Mouse (Mus musculus) kidney, postnatal 25 days (tissue): ENCODE data around the gene Osbpl7.

Source experiments
- DNase-seq, 2 experiments: peaks; one replicate each; pipeline ENCODE4 v3.0.0; 2021; ENCODE audit warnings: mixed read lengths in 2 of 2

Osbpl7 gene

DNA sequence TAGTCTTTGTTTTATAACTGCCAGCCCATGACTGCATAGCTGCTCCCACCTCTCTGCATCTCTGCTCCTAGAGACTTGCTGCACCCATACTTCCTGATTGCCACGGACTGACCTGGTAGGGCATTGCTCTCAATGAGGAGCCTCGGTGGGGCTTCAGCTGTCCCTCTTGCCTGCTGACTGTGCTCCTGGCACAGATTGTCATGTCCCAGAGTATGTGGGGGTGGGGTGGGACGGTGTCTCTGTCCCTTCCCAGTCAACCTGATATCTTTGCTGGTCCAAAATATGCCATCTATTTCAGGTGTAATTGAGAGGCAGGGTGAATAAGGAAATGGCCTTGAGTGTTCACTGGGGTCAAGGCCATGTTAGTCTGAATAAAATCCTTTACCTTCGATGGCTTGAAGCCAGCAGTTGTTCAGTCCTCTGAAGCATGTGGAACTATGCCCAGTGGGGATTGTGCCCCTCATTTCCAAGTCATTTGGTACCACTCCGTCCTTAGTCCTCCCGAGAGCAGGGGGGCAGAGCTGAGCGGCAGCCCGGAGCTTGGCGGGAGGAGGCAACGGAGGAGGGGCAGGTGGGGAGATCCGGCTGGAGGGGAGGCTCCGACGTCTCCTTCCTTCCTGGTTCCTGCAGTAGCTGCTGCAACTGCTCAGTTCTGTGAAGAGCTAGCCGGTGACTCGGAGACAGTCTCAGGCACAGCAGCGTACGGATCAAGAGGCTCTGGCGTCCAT lies at the start of gene Osbpl7:
TSS of gene Osbpl7 (plus strand) at position 413 of the 728 bp plus-strand sequence.
- DNase-seq: peak; percentile 78 to 90

DNA sequence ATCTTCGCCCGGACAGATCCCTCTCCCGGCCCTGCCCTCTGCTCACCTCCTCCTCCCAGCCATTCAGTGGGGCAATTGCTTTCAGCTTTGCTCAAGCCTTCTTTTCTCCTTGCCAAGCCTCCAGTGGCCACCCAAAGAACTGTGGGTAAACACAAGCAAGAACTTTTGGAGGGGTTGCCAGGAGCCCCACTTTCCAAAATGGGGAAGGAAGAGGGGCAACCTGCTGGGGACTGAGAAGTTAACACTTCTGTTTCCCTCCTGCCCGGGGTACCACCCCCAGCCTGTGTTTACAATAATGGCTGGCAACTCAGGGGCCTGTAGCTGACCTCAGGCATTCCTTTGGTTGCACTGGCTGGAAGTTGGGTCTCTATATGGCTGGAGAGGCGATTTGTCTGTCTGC lies 47.3 kb upstream of the Osbpl7 start:
- no peak for DNase-seq

DNA sequence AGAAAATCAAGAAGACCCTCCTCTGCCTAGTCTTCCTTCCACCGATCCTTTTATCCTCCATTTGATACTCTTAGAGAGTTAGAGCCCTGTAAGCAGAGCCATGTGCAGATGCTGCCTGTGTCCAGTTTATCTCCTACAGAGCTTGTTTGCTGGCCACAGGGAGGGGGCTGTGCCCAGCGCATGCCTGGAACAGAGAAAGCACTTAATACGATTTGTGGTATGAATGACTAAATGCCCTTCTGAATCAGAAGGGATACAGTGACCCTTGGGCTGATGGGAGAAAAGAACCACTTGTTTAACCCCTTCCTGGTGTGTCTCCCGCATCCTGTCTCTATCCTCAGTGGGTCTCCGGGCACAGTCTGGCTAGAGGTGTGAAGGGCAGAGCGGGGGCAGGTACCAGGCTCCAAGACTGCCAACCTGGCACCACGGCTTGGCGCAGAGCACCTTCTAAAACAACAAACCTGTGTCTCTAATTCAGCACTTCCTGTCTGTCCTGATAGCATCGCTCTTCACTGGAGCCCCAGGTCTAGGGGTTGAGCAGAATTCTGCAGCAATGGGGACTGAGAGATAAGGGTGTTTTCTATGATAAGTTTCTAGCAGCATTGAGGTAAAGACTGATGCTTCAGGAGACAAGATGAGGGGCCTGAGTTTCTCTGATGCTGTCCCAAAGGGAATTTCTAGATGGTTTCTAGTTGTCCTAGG lies 43.2 kb upstream of the Osbpl7 start:
- no peak for DNase-seq

DNA sequence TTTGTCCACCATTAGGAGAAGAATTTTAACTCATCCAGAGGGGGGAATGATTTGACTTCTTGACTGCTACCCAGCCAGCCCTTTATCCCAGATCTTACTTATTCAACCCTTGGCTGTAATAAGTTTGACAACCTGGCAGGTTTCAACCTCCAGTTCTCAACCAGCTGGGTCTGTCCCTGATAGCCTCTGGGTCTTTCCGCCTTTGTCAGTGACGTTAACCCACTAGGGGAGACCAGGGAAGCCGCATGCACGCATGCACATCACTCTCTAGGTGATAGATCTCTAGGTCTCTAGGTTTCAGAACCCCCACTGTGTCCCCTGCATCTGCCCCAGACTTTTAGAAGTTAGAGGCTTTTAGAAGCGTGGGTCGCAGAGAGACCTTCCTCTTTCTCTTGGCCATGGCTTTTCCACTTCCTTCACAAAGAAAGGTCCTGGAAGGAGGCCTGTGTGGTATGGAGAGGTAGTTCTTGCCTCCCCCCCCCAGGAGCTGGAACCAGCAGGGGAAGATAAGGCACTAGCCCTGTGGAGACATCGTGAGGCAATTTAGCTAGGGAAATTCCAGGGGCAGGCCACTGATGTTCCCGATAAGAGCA lies 41.1 kb upstream of the Osbpl7 start:
- DNase-seq: no peak

DNA sequence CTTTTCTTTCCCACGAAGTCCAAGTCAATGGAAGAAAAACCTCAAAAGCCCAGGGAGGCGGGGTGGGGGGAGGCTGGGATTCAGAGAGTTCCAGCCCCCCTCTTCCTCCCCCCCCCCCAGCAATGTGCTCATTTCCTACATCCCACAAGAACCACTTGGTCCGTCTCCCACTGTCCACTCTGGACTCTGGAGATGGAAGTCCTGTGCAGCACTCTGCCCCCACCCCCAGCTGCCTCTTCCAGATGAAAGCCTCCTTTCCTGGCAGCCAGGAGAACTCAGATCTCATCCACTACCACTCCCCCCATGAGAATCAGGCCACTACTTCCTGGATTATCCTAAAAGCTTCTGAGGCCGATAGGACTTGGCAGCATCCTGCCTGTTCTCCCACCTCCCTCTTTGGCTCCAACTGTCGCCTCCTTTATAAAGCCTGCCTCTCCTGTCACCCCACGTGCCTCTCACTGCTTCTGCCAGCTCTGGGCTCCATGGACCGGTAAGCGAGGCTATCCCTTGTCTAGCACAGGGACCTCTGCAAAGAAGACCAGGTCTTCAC lies 37.2 kb upstream of the Osbpl7 start, which contains the start of gene Sp6:
TSS of gene Sp6 (plus strand) at position 274 of the 550 bp plus-strand sequence.
- DNase-seq: no peak

DNA sequence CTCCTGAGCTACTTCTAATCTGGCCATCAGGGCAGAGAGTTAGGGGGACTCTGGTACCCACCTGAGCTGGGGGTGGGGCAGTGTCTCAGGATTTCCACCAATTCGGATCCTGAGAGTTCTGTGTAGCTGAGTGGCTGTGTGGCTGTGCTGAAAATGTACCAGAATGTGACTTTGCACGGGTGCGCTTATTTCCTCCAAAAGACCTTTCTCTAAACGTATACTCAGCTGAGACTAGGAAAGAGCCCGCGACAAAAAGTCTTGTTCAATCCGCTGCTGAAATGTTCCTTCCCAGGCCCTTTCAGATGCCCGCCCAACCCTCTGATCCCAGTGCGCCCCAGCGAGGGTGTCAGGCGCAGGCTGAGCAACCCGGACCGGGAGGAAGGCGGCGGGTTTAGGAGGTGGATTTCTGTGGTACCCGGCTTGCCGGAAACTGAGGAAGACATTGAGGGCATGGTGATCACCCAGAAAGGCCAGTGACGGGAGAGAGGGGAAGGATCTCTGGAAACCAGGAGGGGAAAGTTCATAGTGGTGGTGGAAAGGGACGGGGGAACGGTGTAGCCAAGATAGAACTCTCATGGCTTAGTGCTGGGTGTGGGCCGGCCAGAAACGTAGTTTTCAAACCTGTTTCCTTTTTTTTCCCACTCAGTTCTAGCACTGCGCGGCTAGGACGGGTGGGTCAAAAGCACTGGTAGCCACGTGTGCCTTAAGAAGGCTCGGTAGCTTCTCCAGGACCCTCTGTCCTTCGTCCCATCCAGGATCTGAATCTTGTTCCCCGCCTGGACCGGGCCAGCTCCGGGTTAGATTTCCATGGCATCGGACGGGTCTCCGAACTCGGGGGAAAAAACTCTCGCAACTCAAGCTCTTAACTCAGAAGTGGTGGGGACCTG lies 32.5 kb upstream of the Osbpl7 start:
- DNase-seq: no peak

DNA sequence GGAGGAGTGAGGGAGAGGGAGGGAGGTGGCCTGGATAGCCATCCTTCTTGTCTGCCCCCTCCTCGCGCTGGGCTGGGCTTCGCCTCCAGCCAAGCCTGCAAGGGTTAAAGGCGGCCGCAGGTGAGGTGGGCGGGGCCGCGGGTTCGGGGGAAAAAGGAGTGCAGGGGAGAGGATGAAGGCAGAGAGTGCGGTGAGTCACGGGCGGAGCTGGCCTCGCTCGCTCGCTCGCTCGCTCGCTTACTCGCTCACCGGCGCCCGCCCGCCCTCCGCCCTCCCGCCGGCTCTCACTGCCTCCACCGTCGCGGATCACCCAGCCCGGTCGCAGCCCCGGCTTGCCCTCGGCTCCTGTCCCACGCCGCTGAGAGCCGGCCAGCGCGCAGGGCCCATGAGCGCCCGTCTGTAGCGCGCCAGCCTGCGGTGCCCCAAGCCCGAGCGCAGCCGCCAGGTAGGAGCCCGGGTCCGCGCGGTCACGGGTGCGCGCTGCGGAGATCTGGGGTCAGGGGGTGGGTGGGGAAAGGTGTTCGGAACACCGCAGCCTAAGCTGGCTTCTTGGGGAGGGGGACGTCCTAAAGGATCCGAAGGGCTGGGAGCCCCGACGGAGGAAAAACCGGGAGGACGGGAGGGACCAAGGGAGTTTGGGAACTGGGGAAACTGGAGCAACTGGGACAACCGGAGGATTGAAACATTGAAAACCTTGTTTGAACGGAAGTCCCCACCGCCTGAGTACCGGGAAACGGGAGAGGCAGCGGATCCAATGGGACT lies 31.7 kb upstream of the Osbpl7 start:
- no peak for DNase-seq

DNA sequence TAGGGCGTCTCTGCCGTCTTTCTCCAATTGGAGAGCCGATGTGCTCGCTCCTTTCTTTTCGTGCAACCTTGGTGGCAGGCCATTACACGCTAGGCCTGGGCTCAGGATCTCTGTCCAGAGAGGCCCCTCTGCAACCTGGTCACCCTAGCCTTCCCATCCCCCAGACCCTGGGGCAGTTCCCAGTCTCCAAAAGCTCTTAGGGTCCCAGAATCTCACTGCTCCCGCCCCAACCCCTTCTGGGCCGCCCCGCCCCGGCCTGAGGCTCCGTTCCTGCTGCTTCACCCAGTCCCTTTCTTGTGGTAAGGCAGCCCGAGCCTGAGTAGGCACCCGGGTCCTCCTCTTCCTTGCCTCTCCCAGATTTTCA lies 31.1 kb upstream of the Osbpl7 start:
- no peak for DNase-seq

DNA sequence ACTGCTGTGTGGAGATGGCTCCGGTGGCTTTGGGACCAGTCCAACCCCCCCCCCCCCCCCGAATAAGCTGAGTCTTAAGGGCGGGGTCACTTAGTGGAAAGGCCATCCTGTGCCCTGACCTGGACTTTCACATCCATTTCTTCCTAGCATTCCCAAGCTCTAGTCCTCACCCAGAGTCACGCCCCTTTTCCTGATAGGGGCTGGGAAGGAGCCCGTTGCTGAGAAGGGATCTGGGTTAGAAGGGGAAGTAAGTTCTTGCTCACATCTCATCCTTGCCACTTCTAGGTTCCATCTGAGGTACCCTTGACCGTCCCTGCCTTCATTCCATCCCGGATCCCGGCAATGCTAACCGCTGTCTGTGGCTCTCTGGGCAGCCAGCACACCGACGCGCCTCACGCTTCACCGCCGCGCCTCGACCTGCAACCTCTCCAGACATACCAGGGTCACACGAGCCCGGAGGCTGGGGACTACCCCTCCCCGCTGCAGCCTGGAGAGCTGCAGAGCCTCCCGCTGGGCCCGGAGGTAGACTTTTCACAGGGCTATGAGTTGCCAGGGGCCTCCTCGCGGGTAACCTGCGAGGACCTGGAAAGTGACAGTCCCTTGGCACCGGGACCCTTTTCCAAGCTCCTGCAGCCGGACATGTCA lies 29.2 kb upstream of the Osbpl7 start:
- DNase-seq: no peak

DNA sequence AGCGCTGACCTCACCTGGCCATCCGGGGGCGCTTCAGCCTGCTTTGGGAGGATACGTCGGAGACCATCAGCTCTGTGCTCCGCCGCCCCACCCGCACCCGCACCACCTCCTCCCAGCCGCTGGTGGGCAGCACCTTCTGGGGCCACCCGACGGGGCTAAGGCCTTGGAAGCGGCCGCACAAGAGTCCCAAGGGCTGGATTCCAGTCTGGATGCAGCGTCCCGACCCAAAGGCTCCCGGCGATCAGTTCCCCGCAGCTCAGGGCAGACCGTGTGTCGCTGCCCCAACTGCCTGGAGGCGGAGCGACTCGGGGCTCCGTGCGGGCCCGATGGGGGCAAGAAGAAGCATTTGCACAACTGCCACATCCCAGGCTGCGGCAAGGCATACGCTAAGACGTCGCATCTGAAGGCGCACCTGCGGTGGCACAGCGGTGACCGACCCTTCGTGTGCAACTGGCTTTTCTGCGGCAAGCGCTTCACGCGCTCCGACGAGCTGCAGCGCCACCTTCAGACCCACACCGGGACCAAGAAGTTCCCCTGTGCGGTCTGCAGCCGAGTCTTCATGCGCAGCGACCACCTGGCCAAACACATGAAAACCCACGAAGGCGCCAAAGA lies 28.4 kb upstream of the Osbpl7 start:
- DNase-seq: peak; percentile 80 to 90

DNA sequence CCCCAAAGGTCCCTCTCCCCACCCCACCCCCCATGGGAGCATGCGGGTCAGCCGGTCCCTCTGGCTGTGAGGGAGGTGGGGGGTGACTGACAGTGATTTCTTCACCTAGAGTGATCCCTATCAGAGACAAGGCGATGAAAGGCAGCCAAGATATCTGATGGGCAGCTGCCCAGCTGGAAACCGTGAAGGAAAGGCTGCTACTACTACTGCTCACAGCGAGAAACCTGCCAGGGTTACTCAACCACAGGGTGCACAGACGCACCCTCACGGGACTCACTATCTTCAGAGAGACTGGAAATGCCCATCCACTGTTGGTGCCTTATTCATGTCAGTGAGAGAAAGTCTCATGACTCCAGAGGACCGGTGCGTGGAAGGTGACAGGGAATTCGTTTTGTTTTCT lies 25.5 kb upstream of the Osbpl7 start:
- no peak for DNase-seq

DNA sequence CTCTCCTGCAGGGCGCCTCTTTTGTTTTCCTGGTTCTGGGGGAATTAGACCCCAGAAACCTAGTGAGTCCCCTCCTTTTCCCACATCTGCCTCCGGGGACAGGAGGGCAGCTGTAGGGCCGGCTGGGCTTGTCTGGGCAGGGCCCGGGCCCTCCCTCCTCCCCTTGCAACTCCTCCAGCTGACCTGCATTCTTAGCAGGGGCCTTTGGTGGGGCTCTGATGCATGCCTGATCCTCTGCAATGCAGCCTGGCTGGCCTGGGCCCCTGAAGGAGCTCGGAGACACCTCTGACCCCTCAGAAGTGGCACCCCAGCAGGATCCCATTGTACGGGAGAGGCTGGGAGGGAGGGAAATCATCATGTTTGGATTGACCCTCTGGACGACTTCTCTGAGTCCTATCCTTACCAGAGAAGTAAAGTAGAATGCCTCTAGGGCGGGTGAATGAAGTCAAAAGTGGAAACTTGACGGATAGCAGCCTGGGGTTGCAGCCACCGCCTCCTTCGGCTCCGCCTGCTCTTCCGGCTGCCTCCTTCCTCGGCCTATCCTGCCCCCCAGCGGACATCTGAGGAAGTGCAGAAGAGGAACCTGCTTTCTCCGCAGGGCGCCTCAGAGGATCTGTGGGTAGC lies 24.6 kb upstream of the Osbpl7 start:
- peak; percentile 89 to 91 for DNase-seq

DNA sequence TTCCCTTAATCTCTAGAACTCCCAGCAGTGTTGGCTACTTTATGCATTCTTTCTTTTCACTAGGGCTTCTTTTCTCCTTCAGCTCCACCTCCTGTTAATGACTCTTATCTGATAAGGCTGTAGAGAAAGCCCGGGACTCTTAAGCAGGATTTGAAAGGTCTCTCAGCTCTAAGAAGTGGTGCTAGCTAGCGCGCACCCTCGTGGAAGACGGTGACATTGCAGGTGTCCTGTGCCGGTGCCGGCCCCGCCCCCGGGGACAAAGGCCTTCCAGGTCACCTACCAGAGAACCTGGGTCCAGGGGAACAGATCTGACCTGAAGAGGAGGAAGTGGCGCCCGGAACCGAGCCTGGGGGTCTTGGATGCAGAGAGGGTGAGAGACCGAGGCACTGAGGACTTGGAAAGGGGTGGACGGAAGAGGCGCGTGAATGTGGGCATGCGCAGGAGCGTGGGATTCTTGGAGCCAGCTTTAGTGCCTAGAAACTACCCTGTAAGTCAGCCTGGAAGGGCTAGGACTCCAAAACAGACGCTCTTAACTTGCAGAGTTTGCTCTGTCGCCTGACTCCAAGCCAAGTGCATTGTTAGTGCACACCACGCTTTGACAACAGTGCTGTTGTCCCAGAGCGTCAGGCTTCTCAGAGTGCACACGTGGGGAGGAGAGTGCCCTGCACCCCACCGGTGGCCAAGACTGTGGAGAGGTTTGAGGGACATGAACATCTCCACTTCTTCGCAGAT lies 20.6 kb upstream of the Osbpl7 start, which contains the start of gene Scrn2:
TSS of gene Scrn2 (plus strand) at position 253 of the 732 bp plus-strand sequence.
- peak; percentile 91 for DNase-seq

DNA sequence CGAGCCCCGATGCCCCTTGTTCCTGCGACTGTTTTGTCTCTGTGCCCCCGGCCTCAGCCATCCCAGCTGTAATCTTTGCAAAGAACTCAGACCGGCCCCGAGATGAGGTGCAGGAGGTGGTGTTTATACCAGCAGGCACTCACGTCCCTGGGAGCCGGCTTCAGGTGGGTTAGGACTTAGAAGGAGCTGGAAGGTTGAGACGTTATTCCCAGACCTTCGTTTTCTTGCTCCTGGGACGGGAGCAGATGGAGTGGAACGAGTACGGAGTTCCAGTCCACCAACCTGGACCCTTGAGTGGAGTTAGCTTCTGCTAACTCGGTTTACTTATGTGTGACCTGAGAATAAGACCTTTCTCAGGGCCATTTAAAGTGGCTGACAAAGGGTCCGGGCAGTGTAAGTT lies 20.0 kb upstream of the Osbpl7 start:
- DNase-seq: peak; percentile 41 to 68

DNA sequence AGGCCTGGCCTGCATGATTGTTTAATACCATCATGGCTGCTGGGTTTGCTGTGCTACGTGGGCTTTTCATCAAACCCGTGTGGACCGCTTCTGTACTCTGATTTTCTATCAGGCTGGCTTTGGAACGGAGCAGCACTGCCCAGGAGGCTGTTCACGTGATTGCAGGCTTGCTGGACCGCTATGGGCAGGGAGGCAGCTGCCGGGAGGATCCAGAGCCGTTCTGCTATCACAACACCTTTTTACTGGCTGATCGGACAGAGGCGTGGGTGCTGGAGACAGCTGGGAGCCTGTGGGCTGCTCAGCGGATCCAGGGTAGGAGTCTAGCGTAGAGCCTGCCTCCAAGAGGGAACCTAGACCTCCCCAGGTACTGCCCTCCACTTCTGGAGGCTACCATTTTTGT lies 18.5 kb upstream of the Osbpl7 start:
- peak; percentile 48 to 80 for DNase-seq

DNA sequence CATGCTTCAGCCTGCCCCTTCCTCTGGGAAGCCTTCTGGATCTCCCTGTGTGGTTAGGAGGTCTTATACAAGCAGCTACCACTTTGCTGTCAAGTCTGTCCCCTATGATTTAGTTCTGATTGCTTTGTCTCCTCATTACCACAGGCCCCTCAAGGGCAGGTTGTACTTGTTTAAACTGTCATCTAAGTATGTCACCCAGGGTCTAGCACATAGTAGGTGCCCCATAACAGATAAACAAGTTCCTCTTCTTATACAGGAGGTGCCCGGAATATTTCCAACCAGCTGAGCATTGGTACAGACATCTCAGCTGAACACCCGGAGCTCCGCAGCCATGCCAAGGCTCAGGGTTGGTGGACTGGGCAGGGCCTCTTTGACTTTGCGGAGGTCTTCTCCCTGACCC lies 17.9 kb upstream of the Osbpl7 start:
- no peak for DNase-seq

DNA sequence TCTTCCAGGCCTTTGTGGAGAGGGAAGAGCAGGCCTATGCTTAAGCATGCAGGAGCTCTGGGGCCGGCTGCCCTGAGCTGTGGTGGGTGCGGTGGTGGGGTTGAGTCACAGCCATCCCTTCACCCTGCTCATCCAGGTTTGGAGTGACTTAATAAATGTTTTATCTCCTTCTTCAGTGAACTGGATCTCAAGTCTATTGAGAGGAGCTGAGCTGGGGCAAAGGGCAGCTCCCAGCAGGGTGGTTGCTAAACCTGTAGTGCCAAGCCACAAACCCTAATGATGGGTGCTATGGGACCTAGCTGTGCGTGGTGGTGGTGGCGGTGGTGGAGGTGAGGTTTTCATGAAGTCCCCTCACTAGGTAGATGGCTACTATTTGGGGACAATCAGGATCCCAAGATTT lies 16.6 kb upstream of the Osbpl7 start:
- DNase-seq: no peak

DNA sequence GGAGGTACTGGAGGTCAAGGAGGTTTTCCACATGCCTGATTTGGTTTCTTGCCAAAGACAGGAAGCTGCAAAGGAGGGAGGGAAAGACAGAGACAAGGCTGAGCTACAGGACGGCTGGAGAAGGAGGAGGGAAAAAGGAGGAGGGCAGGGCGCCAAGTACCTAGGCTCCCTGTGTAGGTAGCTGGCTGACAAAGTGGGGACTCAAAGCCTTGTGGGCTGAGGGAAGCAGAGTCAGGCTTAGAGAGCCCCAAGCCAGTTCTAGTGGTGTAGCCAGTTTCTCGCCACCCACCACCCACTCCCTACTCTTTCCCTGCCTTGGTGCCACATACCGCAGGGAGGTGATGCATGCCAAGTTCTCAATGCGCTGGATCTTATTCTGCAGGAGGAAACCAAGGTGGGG lies 14.3 kb upstream of the Osbpl7 start:
- DNase-seq: peak; percentile 79 to 83

DNA sequence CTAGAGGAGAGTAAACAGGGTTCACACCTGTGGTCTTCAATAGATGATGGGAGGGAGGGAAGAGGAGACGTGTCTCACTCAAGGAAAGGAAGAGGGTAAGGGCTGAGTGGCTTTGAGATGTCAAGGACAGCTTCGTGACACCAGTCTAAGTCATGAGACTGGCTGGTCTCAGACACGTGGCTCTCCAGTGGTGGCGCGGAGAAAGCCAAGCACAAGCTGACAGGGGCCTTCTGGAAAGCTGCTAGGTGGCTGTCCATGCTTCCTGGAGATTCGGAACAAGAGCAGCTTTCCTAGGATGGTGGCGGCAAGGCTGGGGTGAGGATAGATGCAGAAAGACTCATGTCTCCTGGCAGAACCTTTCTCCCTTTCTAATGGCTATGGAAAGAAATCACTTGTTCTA lies 11.5 kb upstream of the Osbpl7 start:
- DNase-seq: no peak
